Mouse (Mus musculus): ENCODE measurements around the gene Sdhd.

- TF ChIP-seq CTCF (IDR thresholded peaks at IDR 0.05; ENCODE audit: borderline replicate concordance, control insufficient read depth, extremely low read depth, insufficient read depth, low read length, poor library complexity) (no peak), POLR2A (IDR thresholded peaks at IDR 0.05; ENCODE audit: control insufficient read depth, extremely low read depth, insufficient read depth, low read length, poor library complexity) (no peak)
These were observed 41.7 kb downstream of the Sdhd start for GRCm38 (mm10) chr9:50561918-50562360.
